Mouse (Mus musculus): ENCODE measurements around the gene Zfp382.
A peak's percentile ranks its signal among the peaks of the same experiment; 100 is the strongest.
"Not testable (repeated sequence)": the region's sequence is repeated elsewhere in the genome, so short reads cannot be mapped to it uniquely, and the experiment has no call there.

Gene Zfp382

DNA sequence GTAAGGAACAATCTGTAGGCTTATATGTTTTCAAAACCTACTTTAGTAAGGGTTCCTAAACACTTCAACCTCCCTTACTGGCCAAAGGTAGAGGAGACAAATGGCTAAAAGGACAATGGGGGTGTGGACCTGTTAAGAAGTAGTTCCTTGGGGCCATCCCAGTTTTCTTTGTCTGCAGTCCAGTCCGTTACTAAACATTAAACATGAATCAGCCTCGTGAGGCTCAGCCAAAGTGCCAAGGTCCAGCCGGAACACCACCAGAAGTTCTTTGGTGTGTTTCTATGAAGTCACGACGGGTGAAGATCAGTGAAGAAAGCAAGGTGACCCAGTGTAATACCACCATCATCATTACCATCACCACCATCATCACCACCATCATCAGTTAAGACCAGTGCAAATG is 25.3 kb downstream of the Zfp382 start:
- DNase-seq (ENCODE audit: low spot score in 2 of 2) = no peak

DNA sequence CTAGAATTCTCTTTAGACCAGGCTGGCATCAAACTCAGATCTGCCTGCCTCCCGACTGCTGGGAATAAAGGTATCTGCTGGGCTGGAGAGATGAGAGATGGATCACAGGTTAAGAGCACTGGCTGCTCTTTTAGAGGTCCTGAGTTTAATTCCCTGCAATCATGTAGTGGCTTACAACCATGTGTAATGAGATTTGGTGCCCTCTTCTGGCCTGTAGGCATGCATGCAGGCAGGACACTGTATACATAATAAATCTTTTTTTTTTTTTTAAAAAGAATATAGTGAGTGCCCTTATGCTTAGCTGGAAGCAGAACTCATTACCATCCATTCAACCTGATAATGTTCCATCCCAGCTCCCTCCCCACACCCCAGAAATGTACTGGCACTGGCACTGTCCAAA is 32.3 kb downstream of the Zfp382 start:
- no peak for DNase-seq (ENCODE audit: low spot score in 2 of 2)

- DNase-seq (ENCODE audit: low spot score in 2 of 2) = no peak
Observed at GRCm38 (mm10) chr7:30155507-30155906, 33.8 kb downstream of the Zfp382 start.

DNA sequence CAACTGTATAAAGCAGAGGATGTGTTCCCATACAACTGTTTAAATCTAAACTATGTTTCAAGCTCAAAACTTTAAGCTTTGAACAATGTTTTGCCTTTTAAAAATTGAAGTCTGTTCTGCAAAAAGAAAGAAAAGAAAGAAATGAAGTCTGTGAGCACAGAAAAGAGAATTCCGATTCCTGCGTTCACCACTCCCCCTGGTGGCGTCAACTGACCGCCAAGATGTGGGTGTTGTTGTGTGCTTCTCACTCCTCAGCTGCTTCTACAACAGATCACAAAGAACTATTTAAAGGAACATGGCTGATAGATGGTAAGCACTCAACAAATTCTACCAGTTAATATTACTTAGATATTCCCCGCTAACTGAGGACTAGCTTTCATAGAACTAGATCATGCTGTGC is 41.4 kb downstream of the Zfp382 start:
- DNase-seq (ENCODE audit: low spot score in 2 of 2) = no peak

- DNase-seq (ENCODE audit: low spot score in 2 of 2) = no peak
Observed at GRCm38 (mm10) chr7:30164745-30165144, 43.0 kb downstream of the Zfp382 start.

DNA sequence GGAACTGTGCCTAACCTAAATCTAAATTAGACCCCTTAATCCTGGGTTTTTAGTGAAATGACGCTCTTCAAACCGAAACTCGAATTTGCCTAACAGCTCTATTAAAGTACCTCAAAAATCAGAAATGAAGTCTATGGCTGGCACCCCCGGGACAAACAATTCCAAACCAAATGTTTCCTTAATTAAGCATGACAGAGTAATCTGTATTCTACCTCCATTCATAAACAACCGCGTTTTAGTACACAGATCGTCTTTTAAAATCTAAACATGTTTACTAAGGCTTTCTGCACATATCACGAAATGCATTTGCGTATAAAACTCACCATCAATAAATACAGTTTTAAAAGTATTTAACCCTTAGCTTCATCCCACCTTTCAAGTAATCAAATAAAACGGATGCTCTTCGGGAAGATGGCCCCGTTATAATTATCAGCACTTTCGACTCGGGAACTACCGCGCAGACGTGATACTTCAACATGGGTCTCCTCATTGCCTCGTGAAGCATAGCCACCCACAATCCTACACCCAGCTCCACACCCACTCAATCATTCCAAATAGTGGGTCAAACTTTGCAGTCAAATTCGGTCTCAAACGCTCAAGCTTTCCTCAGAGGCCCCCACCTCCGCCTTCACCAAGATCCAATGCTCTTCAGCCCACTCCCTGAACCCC is 47.3 kb downstream of the Zfp382 start:
- DNase-seq (ENCODE audit: low spot score in 2 of 2) = no peak

- DNase-seq (ENCODE audit: low spot score in 2 of 2) = peak; percentile 80 to 86
Observed at GRCm38 (mm10) chr7:30169583-30170282, 48.0 kb downstream of the Zfp382 start, which contains the start of gene Zfp146. Gene Zfp146, minus strand, starts transcription at chr7:30169750.

DNA sequence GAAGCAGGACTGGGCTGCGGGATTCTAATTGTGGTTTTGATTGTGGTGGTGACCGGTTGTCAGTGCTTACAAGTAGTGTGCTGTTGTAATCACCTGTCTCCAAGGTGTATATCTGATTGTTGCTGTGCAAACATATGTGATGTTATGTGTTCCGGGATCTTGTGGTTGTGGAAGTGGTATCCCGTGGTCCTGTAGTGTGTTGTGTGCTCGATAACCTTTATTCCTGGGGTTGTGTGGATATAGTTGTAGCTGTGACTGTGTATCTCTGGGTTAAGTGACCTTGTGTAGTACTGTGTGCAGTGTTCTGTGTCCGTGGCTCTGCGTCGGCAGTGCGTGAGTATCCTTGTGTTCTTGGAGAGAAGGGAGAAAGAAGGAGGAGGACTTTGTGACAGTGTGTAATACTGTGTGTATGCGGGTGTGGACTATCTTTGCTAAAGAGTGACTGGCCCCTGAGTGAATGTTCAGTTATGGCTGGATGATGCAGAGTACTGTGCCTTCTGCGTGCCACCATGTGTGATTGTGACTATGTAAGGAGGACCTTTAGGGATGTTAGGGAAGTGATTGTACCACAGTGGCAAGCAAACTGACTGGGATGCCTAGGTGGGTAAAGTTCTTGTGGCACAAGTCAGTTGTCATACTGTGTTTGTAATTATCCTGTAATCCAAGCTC is 48.7 kb downstream of the Zfp382 start:
- no peak for DNase-seq (ENCODE audit: low spot score in 2 of 2)

DNA sequence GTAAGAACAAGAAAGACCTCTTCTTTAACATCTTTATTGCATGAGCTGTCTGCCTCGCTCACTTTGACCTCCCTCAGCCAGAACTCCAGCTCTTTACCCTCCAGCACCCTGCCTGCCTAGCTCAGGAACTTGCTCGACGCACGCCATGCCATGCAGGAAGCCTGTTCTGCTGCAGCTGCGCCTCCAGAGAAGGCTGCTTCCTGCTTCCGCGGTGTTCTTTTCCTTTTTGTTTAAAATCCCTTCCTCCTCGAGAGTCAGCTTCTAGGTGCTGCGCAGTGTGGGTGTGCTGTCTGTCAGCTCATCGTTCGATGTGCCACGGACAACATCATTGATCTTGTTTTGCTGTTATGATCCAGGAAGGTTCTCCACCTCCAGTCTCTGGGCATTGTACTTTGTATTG is 54.7 kb downstream of the Zfp382 start:
- no peak for DNase-seq (ENCODE audit: low spot score in 2 of 2)

- DNase-seq (ENCODE audit: low spot score in 2 of 2) = no peak
Observed at GRCm38 (mm10) chr7:30178256-30178655, 56.5 kb downstream of the Zfp382 start.

GRCm38 (mm10) chr7:30181308-30181707 is 59.6 kb downstream of the Zfp382 start:
- DNase-seq (ENCODE audit: low spot score in 2 of 2) = peak; percentile 58 to 69

DNA sequence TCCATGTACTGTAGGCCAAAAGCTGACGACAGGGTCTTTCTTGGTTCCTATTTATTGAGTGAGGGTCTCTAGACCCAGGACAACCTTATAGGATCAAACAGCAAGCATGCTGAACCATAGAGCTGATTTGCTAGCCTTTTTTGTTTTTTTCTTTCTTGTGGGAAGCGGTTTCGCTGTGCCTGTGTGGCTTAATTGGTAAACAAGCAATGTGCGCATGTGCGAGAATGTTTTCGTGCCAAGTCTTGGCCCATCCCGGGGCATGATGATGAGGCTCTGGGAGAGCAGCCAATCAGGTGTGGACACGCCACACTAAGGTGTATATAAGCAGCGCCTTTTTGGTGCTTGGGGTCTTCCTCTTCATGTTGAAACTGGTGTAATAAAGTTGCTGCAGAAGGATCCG is 60.2 kb downstream of the Zfp382 start:
- DNase-seq (ENCODE audit: low spot score in 2 of 2) = not testable (repeated sequence)

- not testable (repeated sequence) for DNase-seq (ENCODE audit: low spot score in 2 of 2)
Observed at GRCm38 (mm10) chr7:30183189-30183588, 61.4 kb downstream of the Zfp382 start.

DNA sequence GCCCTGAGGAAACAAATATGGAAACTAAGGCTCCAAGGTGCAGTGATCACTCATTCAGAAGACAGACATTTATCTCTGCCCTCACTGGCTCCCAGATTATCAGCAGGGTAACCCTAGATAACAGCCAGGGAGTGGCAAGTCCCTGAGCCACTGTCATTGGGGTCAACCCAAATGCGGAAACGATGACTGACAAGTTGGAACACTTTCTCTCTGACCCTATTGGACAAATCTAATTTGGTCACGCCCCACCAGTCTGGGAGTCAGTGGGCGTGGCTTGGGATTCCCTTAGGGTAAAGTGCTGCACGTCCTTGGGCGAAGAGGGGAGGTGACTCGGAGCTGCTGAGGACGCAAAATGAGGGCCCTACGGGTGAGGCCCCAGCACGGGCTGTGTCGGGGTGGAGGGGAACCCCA is 62.1 kb downstream of the Zfp382 start, which contains the start of gene Cox7a1:
Gene Cox7a1 (plus strand): TSS at position 266 of the 411 bp plus-strand sequence.
- no peak for DNase-seq (ENCODE audit: low spot score in 2 of 2)
